Mouse (Mus musculus): Measurements from ENCODE around the gene Fam222a. TPM values are rescaled to one million over a fixed set of nuclear protein-coding genes. Genes with fewer than 3 reads are reported as not detected.

The Fam222a gene
- polyA plus RNA-seq, 1 experiment from 2014 or later = 0.79 TPM

DNA sequence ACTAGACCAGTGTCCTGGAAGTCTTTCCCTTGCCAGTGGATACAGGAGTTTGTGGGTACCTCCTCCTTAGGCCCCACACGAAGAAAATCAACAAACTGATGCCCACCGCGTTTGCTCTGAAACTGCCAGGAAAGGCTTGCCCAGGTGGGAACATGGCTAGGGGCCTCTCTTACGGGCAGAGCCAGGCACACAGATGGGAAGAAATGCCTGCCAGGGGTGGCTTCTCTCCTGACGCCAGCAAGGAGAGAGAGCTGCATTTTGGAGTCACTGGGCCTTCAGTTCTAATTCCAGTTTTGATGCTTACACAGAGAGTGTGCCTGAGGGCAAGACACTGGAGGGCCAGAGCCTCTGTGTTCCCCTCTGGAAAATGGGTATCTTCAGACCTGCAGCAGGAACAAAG lies 78.1 kb downstream of the Fam222a start:
- ATAC-seq (ENCODE audit: low FRiP score, low TSS enrichment) = no peak

DNA sequence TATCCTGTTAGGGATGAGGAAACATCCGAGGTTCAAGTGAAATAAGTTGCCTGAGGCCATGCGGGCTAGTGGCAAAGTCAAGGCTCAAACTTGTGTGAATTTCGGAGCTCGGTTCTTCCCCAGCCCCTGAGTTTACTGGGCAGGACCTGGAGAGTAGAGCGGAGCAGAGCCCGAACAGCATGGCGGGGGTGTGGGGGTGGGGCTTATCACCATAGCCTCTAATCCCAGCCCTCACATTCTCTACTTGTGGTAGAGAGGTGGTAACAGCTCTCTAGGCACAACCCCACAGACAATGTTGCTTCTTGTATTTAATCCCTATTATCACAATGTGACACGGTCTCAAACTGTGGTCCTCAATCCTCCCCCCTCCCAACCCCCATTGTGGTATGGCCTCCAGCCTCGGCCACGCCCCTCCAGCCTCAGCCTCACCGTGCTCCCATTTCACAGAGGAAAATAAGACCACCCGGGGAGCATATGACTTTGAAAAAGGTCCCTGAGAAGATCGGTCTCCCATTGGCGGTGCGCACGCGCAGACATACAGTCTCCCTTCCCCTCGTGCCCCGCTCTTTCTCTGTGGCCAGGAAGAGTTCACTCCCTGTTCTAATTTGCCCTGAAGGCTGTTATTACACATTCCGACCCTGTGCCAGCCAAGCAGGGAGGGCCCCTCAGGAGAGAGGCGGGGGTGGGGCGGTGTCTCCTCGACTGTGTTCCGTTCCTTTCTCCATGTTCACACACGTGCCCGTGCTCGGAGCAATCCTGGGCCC lies 79.6 kb downstream of the Fam222a start:
- Histone ChIP-seq H3K9me3 (ENCODE audit: control insufficient read depth, low read length) (no peaks in the 10 kb centered on the region), H3K27me3 (ENCODE audit: control insufficient read depth, insufficient read depth, low read length) (no peaks in the 10 kb centered on the region), H3K36me3 (ENCODE audit: control insufficient read depth, insufficient read depth, low read length) (no peaks in the 10 kb centered on the region), H3K4me3 (ENCODE audit: low read depth, low read length) (peak overlapping the region; percentile 21), H3K27ac (replicated peaks) (peak overlapping the region; percentile 56), H3K4me2 (replicated peaks; ENCODE audit: low read depth) (peak overlapping the region; percentile 51), H3K9ac (ENCODE audit: low read length) (0 out of 2 replicates have a peak overlapping the region, but pooled peaks have one; percentile 9), H3K4me1 (replicated peaks; ENCODE audit: control insufficient read depth, insufficient read depth) (peaks cover 9% of the 10 kb centered on the region)
- no peak for TF ChIP-seq EP300 (optimal IDR thresholded peaks at IDR 0.05)
- no peak for TF ChIP-seq CTCF (IDR thresholded peaks at IDR 0.05; ENCODE audit: low read depth)
- WGBS = 5% methylated on average over 27 of the region's 27 CpGs
- DNase-seq (ENCODE audit: low spot score) = peak; percentile 59
- ATAC-seq (ENCODE audit: low FRiP score, low TSS enrichment) = peak; percentile 63

More for the DNA sequence above, 78.1 kb downstream of the Fam222a start:
- H3K4me2 ChIP-seq (replicated peaks; ENCODE audit: low read depth) = no peak overlapping the region
- H3K36me3 ChIP-seq (ENCODE audit: control insufficient read depth, insufficient read depth, low read length) = no peaks in the 10 kb centered on the region
- no peaks in the 10 kb centered on the region for H3K9me3 ChIP-seq (ENCODE audit: control insufficient read depth, low read length)
- TF ChIP-seq CTCF (IDR thresholded peaks at IDR 0.05; ENCODE audit: low read depth) (no peak), EP300 (optimal IDR thresholded peaks at IDR 0.05) (no peak)
- no peak for DNase-seq (ENCODE audit: low spot score)
- H3K4me1 ChIP-seq (replicated peaks; ENCODE audit: control insufficient read depth, insufficient read depth) = peaks cover 9% of the 10 kb centered on the region
- no peak overlapping the region for H3K27ac ChIP-seq (replicated peaks)
- WGBS = 91% methylated on average over 5 of the region's 5 CpGs
- no peak overlapping the region for H3K9ac ChIP-seq (ENCODE audit: low read length)
- no peaks in the 10 kb centered on the region for H3K27me3 ChIP-seq (ENCODE audit: control insufficient read depth, insufficient read depth, low read length)
- H3K4me3 ChIP-seq (ENCODE audit: low read depth, low read length) = no peak overlapping the region

DNA sequence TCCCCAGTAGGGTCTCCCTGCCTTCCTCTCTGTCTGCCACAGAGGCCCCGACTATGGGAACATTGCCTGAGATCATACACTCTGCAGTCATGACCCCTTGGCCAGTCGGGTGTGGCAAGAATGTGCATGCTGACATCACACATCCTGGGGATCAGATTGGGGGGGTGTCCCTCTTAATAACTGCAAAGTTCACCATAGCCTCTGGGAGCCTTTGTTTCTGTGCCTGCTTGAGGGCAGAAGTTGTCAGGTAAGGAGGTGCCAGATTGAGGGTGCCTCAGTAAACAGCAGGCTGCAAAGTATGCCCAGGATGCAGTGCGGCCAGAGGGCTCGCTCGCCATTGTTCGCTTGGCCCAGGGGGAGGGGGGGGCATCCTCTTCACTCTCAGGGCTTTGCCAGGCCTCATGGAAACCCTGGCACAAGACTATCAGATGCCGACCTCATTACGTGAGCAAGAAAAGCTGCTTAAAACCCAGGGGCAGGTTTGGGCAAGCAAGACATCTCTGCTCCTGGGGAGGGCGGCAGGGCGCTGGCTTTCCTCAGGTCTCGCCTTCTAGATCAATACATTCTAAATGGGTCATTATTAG lies 81.0 kb downstream of the Fam222a start:
- H3K27me3 ChIP-seq (ENCODE audit: control insufficient read depth, insufficient read depth, low read length) = no peaks in the 10 kb centered on the region
- DNase-seq (ENCODE audit: low spot score) = no peak
- TF ChIP-seq CTCF (IDR thresholded peaks at IDR 0.05; ENCODE audit: low read depth) = no peak
- no peak for TF ChIP-seq EP300 (optimal IDR thresholded peaks at IDR 0.05)
- H3K4me2 ChIP-seq (replicated peaks; ENCODE audit: low read depth) = no peak overlapping the region
- H3K27ac ChIP-seq (replicated peaks) = peak overlapping the region; percentile 78
- ATAC-seq (ENCODE audit: low FRiP score, low TSS enrichment) = no peak
- 59% methylated on average over 11 of the region's 11 CpGs for WGBS
- no peak overlapping the region for H3K4me3 ChIP-seq (ENCODE audit: low read depth, low read length)
- H3K9me3 ChIP-seq (ENCODE audit: control insufficient read depth, low read length) = no peaks in the 10 kb centered on the region
- H3K9ac ChIP-seq (ENCODE audit: low read length) = no peak overlapping the region
- no peaks in the 10 kb centered on the region for H3K36me3 ChIP-seq (ENCODE audit: control insufficient read depth, insufficient read depth, low read length)
- peaks cover 9% of the 10 kb centered on the region for H3K4me1 ChIP-seq (replicated peaks; ENCODE audit: control insufficient read depth, insufficient read depth)

DNA sequence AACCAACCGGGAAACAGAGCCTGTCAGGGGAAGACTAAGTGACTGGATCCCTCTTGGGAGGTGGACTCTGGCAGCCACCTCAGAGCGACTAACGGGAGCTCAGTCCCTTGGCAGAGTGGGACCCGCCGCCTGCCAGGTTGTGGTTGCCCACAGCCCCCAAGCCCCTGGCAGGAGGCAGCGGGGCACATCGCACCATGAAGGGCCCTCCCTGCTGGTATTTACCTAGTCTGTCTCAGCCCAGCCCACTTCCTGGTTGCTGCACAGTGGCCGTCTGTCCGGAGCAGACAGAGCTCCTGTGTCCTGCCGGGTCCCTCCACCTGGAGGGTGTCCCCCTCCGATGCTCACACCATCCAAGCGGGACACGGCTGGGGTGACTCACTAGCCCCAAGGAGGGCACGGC lies 83.2 kb downstream of the Fam222a start:
- Histone ChIP-seq H3K36me3 (ENCODE audit: control insufficient read depth, insufficient read depth, low read length) (no peaks in the 10 kb centered on the region), H3K4me2 (replicated peaks; ENCODE audit: low read depth) (no peak overlapping the region), H3K9me3 (ENCODE audit: control insufficient read depth, low read length) (no peaks in the 10 kb centered on the region), H3K27me3 (ENCODE audit: control insufficient read depth, insufficient read depth, low read length) (no peaks in the 10 kb centered on the region), H3K9ac (ENCODE audit: low read length) (no peak overlapping the region), H3K27ac (replicated peaks) (no peak overlapping the region), H3K4me3 (ENCODE audit: low read depth, low read length) (no peak overlapping the region), H3K4me1 (replicated peaks; ENCODE audit: control insufficient read depth, insufficient read depth) (peaks cover 9% of the 10 kb centered on the region)
- ATAC-seq (ENCODE audit: low FRiP score, low TSS enrichment) (peak; percentile 24; the same call in 1 of the 2 replicates), DNase-seq (ENCODE audit: low spot score) (no peak)
- WGBS = 36% methylated on average over 14 of the region's 14 CpGs
- TF ChIP-seq EP300 (optimal IDR thresholded peaks at IDR 0.05) = no peak
- TF ChIP-seq CTCF (IDR thresholded peaks at IDR 0.05; ENCODE audit: low read depth) = no peak

DNA sequence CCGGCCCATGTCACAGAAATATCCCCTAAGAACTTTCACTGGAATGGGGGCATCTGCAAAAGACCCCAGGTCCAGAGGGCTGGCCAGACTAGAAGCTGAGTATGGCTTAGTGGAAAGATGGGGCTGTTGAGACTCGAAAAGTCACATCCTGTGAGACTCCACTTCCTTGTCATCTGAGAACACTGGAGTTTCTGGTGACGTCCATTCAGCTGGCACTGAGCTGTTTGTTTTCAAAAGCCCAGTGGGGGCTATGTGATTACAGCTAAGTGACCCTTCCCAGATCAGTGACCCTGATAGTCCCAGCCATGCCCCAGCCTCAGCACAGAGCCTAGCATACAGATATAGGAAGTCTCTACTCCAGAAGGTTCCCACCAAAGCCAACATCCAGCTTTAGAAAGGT lies 83.6 kb downstream of the Fam222a start:
- H3K27me3 ChIP-seq (ENCODE audit: control insufficient read depth, insufficient read depth, low read length) = no peaks in the 10 kb centered on the region
- H3K4me3 ChIP-seq (ENCODE audit: low read depth, low read length) = no peak overlapping the region
- peaks cover 9% of the 10 kb centered on the region for H3K4me1 ChIP-seq (replicated peaks; ENCODE audit: control insufficient read depth, insufficient read depth)
- H3K9me3 ChIP-seq (ENCODE audit: control insufficient read depth, low read length) = no peaks in the 10 kb centered on the region
- DNase-seq (ENCODE audit: low spot score) (no peak), ATAC-seq (ENCODE audit: low FRiP score, low TSS enrichment) (no peak)
- H3K27ac ChIP-seq (replicated peaks) = no peak overlapping the region
- 40% methylated on average over 3 of the region's 3 CpGs for WGBS
- no peak overlapping the region for H3K4me2 ChIP-seq (replicated peaks; ENCODE audit: low read depth)
- TF ChIP-seq EP300 (optimal IDR thresholded peaks at IDR 0.05) (no peak), CTCF (IDR thresholded peaks at IDR 0.05; ENCODE audit: low read depth) (no peak)
- no peaks in the 10 kb centered on the region for H3K36me3 ChIP-seq (ENCODE audit: control insufficient read depth, insufficient read depth, low read length)
- H3K9ac ChIP-seq (ENCODE audit: low read length) = no peak overlapping the region
